Mouse (Mus musculus) kidney, adult 2 months (tissue): ENCODE measurements around the gene Ccn5.

Source experiments
- CTCF ChIP-seq: fragments of 200-500 bp; conservative IDR thresholded peaks from 2 replicates; pipeline ENCODE4 v1.5.1; 2011; ENCODE audit warnings: low read depth, mild to moderate bottlenecking, control low read depth, low read length, moderate library complexity, mixed read lengths; ENCODE audit not compliant: insufficient read depth, insufficient read length
- POLR2A ChIP-seq: fragments of 200-500 bp; IDR thresholded peaks from one replicate; pipeline ENCODE4 v1.6.1; 2011; ENCODE audit warnings: low read depth, low read length, control low read depth

- TF ChIP-seq CTCF (no peak), POLR2A (no peak)
Observed at GRCm38 (mm10) chr2:163777061-163777460, 43.6 kb upstream of the Ccn5 start.
